Mouse (Mus musculus): ENCODE data around the gene Kmt2c.

GRCm38 (mm10) chr5:25246473-25246865 lies 252.1 kb downstream of the Kmt2c start:
- TF ChIP-seq CTCF (IDR thresholded peaks at IDR 0.05; ENCODE audit: low read depth) (no peak), EP300 (optimal IDR thresholded peaks at IDR 0.05) (no peak)

All from stomach, postnatal 0 days (tissue).